Mouse (Mus musculus) spleen, adult 2 months (tissue): ENCODE measurements at regions not wholly inside any gene's neighbourhood (a gene's known extent, or its start where the extent isn't known, plus 50 kb on each side); places are given as distances from the start of the nearest gene placed in this dataset.

ENCODE experiments used
- CTCF ChIP-seq: fragments of 200-500 bp; IDR thresholded peaks from 2 replicates; pipeline ENCODE4 v1.5.1; 2011; ENCODE audit warnings: mild to moderate bottlenecking, inconsistent platforms; ENCODE audit not compliant: insufficient read depth, insufficient read length, insufficient replicate concordance; ENCODE audit errors: extremely low read depth
- POLR2A ChIP-seq: fragments of 200-500 bp; IDR thresholded peaks from 2 replicates; pipeline ENCODE4 v1.6.1; 2011; ENCODE audit warnings: low read depth, low read length, inconsistent platforms

GRCm38 (mm10) chr19:35128104-35128503 is 205.9 kb downstream of the Kif20b start:
- TF ChIP-seq POLR2A (no peak), CTCF (no peak)
